Mouse (Mus musculus) large intestine, adult 2 months (tissue): Measurements from ENCODE around the gene Nsd1. TPM values are rescaled to one million over a fixed set of nuclear protein-coding genes. Genes with fewer than 3 reads are reported as not detected.

Experiments
- DNase-seq: peaks from one replicate; pipeline ENCODE4 v3.0.0-alpha.2; 2012; ENCODE audit warnings: low read depth, low spot score
- WGBS: fragments of 180-500 bp; shearing (Covaris S2); methylation state at CpG from one replicate; pipeline ENCODE4 v1.1.7; 2018; 5-methylcytosine and 5-hydroxymethylcytosine counted together
- polyA plus RNA-seq: library from polyadenylated mRNA; depleted of rRNA; stranded (reverse); fragments of >200 nt; gene quantifications from 2 replicates; pipeline ENCODE4 v1.2.3, GENCODE M21; 2012

The Nsd1 gene
- polyA plus RNA-seq, 1 experiment, result 11.7 TPM

GRCm38 (mm10) chr13:55247293-55248030, 37.9 kb downstream of the Nsd1 start:
- no peak for DNase-seq
- 82% methylated on average over 17 of the region's 17 CpGs for WGBS

GRCm38 (mm10) chr13:55249246-55249645, 39.7 kb downstream of the Nsd1 start:
- WGBS, result 64% methylated on average over 4 of the region's 4 CpGs
- DNase-seq, result no peak

- 67% methylated on average over 4 of the region's 4 CpGs for WGBS
Observed at GRCm38 (mm10) chr13:55252820-55253219, 43.2 kb downstream of the Nsd1 start.

GRCm38 (mm10) chr13:55255052-55255652, 45.6 kb downstream of the Nsd1 start:
- DNase-seq, result no peak

More at GRCm38 (mm10) chr13:55252820-55253219, 43.2 kb downstream of the Nsd1 start:
- DNase-seq, result no peak

GRCm38 (mm10) chr13:55258651-55259050, 49.1 kb downstream of the Nsd1 start:
- 95% methylated on average over 3 of the region's 3 CpGs for WGBS
- DNase-seq, result no peak

More at GRCm38 (mm10) chr13:55255052-55255652, 45.6 kb downstream of the Nsd1 start:
- WGBS, result 30% methylated on average over 3 of the region's 3 CpGs

GRCm38 (mm10) chr13:55261521-55261920, 51.9 kb downstream of the Nsd1 start:
- no peak for DNase-seq
- WGBS, result 95% methylated on average over 8 of the region's 8 CpGs

GRCm38 (mm10) chr13:55262096-55262495, 52.5 kb downstream of the Nsd1 start:
- DNase-seq, result no peak

- WGBS, result 94% methylated on average over 5 of the region's 5 CpGs
- DNase-seq, result no peak
Observed at GRCm38 (mm10) chr13:55277203-55277602, 67.6 kb downstream of the Nsd1 start.

- 90% methylated on average over 5 of the region's 5 CpGs for WGBS
- no peak for DNase-seq
Observed at GRCm38 (mm10) chr13:55277646-55278045, 68.1 kb downstream of the Nsd1 start.

- DNase-seq, result no peak
- WGBS, result 69% methylated on average over 3 of the region's 3 CpGs
Observed at GRCm38 (mm10) chr13:55288854-55289253, 79.3 kb downstream of the Nsd1 start.

GRCm38 (mm10) chr13:55296760-55297159, 87.2 kb downstream of the Nsd1 start:
- WGBS, result 96% methylated on average over 1 of the region's 1 CpGs
- no peak for DNase-seq

- DNase-seq, result no peak
- WGBS, result 70% methylated on average over 5 of the region's 5 CpGs
Observed at GRCm38 (mm10) chr13:55300913-55301312, 91.3 kb downstream of the Nsd1 start.

- DNase-seq, result no peak
- 88% methylated on average over 8 of the region's 8 CpGs for WGBS
Observed at GRCm38 (mm10) chr13:55312028-55312630, 102.5 kb downstream of the Nsd1 start.

- DNase-seq, result no peak
- WGBS, result 75% methylated on average over 9 of the region's 9 CpGs
Observed at GRCm38 (mm10) chr13:55313051-55313450, 103.5 kb downstream of the Nsd1 start.

- 59% methylated on average over 2 of the region's 2 CpGs for WGBS
- no peak for DNase-seq
Observed at GRCm38 (mm10) chr13:55314891-55315412, 105.4 kb downstream of the Nsd1 start.

GRCm38 (mm10) chr13:55318351-55318750, 108.8 kb downstream of the Nsd1 start:
- no peak for DNase-seq
- 78% methylated on average over 3 of the region's 3 CpGs for WGBS

- no peak for DNase-seq
- WGBS, result 41% methylated on average over 4 of the region's 4 CpGs
Observed at GRCm38 (mm10) chr13:55319931-55320533, 110.5 kb downstream of the Nsd1 start, which contains the start of gene Prelid1. Prelid1 (plus strand) TSS chr13:55320500.

- under 1% methylated on average over 73 of the region's 73 CpGs for WGBS
- DNase-seq, result no peak
Observed at GRCm38 (mm10) chr13:55321434-55322129, 112.0 kb downstream of the Nsd1 start, which contains the start of gene Rab24. Rab24 (minus strand) TSS chr13:55321946.

- no peak for DNase-seq
Observed at GRCm38 (mm10) chr13:55322130-55322825, 112.7 kb downstream of the Nsd1 start.

More at GRCm38 (mm10) chr13:55322130-55322825, 112.7 kb downstream of the Nsd1 start:
- under 1% methylated on average over 31 of the region's 31 CpGs for WGBS
